Mouse (Mus musculus) G1E (cell line): ENCODE data around the gene Rab37. TPM values are rescaled to one million over a fixed set of nuclear protein-coding genes. Genes with fewer than 3 reads are reported as not detected.

Experiments
- ATAC-seq: 2 replicates; pipeline ENCODE4 v1.8.0; 2016; ENCODE audit warnings: mild to moderate bottlenecking; ENCODE audit not compliant: insufficient number of reproducible peaks, poor library complexity, low FRiP score, severe bottlenecking; ENCODE audit errors: extremely low read depth
- DNase-seq: peaks from one replicate; pipeline ENCODE4 v3.0.0; 2012; ENCODE audit warnings: low spot score
- H3K27me3 ChIP-seq: 2 replicates; pipeline ENCODE4 v1.6.1; 2012; ENCODE audit warnings: mild to moderate bottlenecking, low read length, inconsistent platforms; ENCODE audit not compliant: insufficient read depth
- H3K36me3 ChIP-seq: replicated peaks from 2 replicates; pipeline ENCODE3; 2012; ENCODE audit warnings: mild to moderate bottlenecking, inconsistent platforms
- H3K4me1 ChIP-seq: 2 replicates; pipeline ENCODE4 v1.6.1; 2012; ENCODE audit warnings: low read depth, low read length, inconsistent platforms, mixed read lengths; ENCODE audit not compliant: insufficient read depth
- H3K4me3 ChIP-seq: 2 replicates; pipeline ENCODE4 v1.5.1; 2012; ENCODE audit warnings: low read depth, mild to moderate bottlenecking, inconsistent platforms, low read length, moderate library complexity, mixed read lengths
- H3K9me3 ChIP-seq: replicated peaks from 2 replicates; pipeline ENCODE4 v1.6.1; 2012; ENCODE audit warnings: inconsistent platforms
- CTCF ChIP-seq: IDR thresholded peaks from 2 replicates; pipeline ENCODE4 v1.5.1; 2012; ENCODE audit warnings: low read depth, low read length, inconsistent platforms, mixed read lengths
- GATA1 ChIP-seq: IDR thresholded peaks from 2 replicates; pipeline ENCODE4 v1.6.1; 2012; ENCODE audit warnings: borderline replicate concordance, low read length, inconsistent platforms, mixed read lengths
- GATA2 ChIP-seq: IDR thresholded peaks from 2 replicates; pipeline ENCODE4 v1.6.1; 2012; ENCODE audit warnings: low read depth, low read length, inconsistent platforms, borderline replicate concordance
- POLR2AphosphoS5 ChIP-seq: IDR thresholded peaks from 2 replicates; pipeline ENCODE4 v1.6.1; 2012; ENCODE audit warnings: low read depth, low read length, inconsistent platforms; ENCODE audit not compliant: insufficient replicate concordance
- TAL1 ChIP-seq: conservative IDR thresholded peaks from 2 replicates; pipeline ENCODE4 v1.6.1; 2012; ENCODE audit warnings: low read depth, low read length, inconsistent platforms, mixed read lengths
- polyA plus RNA-seq: library from polyadenylated mRNA; stranded (reverse); fragments of >175 nt; gene quantifications from 2 replicates; pipeline ENCODE4 v1.2.3, GENCODE M21; 2012
- total RNA-seq, 2 experiments: library from RNA; stranded (forward) in 1 of 2; stranded (reverse) in 1 of 2; fragments of 200-1000 nt in 1 of 2; fragments of >200 nt in 1 of 2; fragmentation: Nextera tagmentation in 1 of 2; gene quantifications; 2 replicates each; pipeline ENCODE4 v1.2.3; 2014 to 2017

Rab37 gene
- total and polyA plus RNA-seq, 3 experiments = 0.15 to 2.7 TPM; not detected in 1

DNA sequence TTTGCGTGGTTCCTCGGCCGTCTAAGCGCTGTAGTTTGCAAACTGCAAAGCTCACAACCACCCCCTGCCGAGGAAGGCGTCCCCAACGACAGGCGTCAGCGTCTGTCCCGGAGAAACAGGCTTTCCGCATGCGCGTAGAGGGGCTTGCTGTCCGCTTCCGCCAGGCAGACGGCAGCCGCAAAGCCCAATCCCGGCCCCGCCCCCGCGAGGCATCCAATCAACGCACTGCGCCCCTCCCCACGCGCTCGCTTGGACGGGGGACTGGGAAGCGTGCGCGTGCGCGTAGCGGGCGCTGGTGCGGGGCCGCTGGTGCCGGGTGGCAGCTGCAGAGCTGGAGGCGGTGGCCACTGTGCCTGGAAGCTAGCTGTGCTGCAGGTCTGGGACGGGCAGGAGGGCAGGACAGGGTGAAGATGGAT, 96.0 kb downstream of the Rab37 start, which contains the start of gene Tmem104:
Gene Tmem104 (plus strand): TSS at position 264 of the 416 bp plus-strand sequence.
- H3K36me3 ChIP-seq = peaks cover 65% of the 10 kb centered on the region
- DNase-seq = peak; percentile 95

DNA sequence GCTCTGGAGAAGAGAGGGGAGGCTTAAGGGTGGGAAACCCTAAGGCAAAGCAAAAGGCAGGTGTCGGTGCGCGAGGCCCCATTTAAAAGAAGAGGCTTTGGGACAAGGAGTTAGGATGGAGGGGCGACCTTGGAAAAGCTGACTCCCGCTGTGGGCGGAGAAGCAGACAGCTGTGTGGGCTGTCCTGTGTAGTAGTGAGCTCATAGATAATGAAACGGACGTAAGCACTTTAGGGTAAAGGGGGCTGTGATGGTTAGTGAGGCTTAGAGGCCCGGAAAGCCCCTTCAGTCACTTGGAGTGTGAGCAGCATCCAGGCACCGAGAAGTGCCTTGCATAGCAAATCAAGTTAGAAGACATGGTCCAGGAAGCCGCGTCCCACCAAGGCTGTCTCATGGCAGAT, 96.5 kb downstream of the Rab37 start, which contains the start of gene Nat9:
Gene Nat9 (minus strand): TSS at position 167 of the 400 bp plus-strand sequence.
- peaks cover 62% of the 10 kb centered on the region for H3K36me3 ChIP-seq
- TF ChIP-seq POLR2AphosphoS5 = no peak
- no peak for TF ChIP-seq GATA2
- TF ChIP-seq GATA1 = no peak
- TF ChIP-seq TAL1 = no peak
- TF ChIP-seq CTCF = no peak
- H3K27me3 ChIP-seq = no peaks in the 10 kb centered on the region
- peaks cover 6% of the 10 kb centered on the region for H3K9me3 ChIP-seq
- H3K4me3 ChIP-seq = peak within 1 kb of the TSS; percentile 81
- DNase-seq = no peak
- peaks cover 80% of the 10 kb centered on the region for H3K4me1 ChIP-seq
- no peak for ATAC-seq

More for the DNA sequence above, 96.0 kb downstream of the Rab37 start, which contains the start of gene Tmem104:
- Histone ChIP-seq H3K4me1 (peaks cover 80% of the 10 kb centered on the region), H3K27me3 (no peaks in the 10 kb centered on the region), H3K9me3 (peaks cover 6% of the 10 kb centered on the region), H3K4me3 (peak within 1 kb of the TSS; percentile 81)
- peak; percentile 77 for ATAC-seq
- TF ChIP-seq CTCF (no peak), TAL1 (no peak), GATA1 (no peak), GATA2 (no peak), POLR2AphosphoS5 (no peak)

DNA sequence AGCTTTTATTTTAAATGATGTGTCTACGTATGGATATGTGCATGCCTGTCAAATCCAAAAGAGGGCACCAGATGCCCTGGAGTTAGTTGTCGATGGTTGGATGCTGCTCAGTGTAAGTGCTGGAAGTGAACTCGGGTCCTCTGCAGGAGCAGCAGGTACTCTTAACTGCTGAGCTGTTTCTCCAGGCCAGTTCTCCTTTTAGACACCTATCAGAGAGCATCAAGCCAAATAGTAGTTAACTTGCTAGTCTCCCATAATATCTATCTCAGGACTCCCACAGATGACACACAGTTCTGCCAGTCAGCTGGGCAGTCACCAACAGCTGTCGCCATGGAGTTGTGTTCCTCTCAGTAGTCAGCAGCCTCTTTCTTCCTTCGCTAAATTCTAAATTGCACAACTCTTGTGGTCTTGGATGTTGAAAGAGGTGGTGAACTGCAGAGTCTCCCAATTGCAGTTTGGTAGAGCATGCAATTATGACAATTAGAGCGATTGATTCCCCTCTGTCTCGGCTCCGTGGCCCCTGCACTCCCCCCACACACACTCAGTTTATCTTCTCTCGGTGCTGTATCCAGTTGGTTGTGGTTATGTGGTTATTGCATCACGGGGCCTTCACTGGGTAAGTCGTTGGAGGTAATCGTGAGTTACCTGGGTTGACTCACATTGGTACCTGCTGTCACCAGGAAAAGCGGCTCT, 97.5 kb downstream of the Rab37 start:
- ATAC-seq = no peak
- TF ChIP-seq GATA1 (no peak), POLR2AphosphoS5 (no peak), TAL1 (no peak), CTCF (no peak), GATA2 (no peak)

DNA sequence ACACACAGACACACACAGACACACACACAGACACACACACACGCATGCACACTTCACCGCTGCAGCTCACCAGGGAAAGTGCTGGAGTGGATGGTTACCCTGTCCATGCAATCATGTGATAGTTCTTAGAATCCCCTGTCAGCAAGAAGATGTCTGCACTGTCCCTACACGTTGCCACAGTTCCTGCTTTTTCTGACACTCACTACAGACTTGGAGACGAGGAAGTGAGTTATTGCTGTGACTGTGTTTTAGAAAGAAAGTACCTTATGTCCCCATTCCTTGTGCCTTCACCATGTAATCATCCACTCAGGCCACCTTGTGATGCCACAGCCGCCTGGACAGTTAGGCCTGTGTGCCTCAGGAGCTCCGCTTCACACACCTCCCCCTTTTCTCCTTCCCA, 98.1 kb downstream of the Rab37 start:
- peaks cover 46% of the 10 kb centered on the region for H3K36me3 ChIP-seq

More for the DNA sequence above, 97.5 kb downstream of the Rab37 start:
- Histone ChIP-seq H3K4me3 (peak overlapping the region; percentile 81; the same call in 1 of the 2 replicates), H3K4me1 (peaks cover 72% of the 10 kb centered on the region), H3K27me3 (no peaks in the 10 kb centered on the region), H3K36me3 (peaks cover 52% of the 10 kb centered on the region), H3K9me3 (peaks cover 6% of the 10 kb centered on the region)
- no peak for DNase-seq

DNA sequence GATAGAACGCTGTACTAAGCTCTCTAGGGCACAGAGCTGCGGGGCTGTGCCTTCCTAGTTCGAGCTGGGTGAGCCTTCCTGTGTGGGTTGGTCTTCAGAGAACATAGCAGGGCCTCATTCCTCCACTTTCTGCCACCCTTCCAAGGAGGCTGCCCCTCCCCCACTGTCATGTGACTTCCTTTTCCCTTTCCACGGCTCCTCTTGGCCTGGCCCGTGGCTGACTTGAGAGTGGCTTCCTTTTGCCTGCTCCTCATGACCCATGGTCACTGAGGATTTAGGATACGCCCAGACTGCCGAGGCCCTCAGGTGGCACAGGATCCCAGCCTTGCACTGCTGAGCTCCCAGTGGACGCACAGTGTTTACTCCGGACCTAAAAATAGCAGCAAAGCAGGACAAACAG, 100.9 kb downstream of the Rab37 start:
- DNase-seq (no peak), ATAC-seq (peak; percentile 5; the same call in 1 of the 2 replicates)
- no peak for TF ChIP-seq CTCF
- TF ChIP-seq TAL1 = no peak
- TF ChIP-seq GATA2 = no peak
- no peak for TF ChIP-seq POLR2AphosphoS5
- no peak for TF ChIP-seq GATA1
- H3K4me3 ChIP-seq = peak overlapping the region; percentile 61; the same call in 1 of the 2 replicates
- peaks cover 6% of the 10 kb centered on the region for H3K9me3 ChIP-seq
- H3K4me1 ChIP-seq = peaks cover 73% of the 10 kb centered on the region
- peaks cover 58% of the 10 kb centered on the region for H3K36me3 ChIP-seq
- no peaks in the 10 kb centered on the region for H3K27me3 ChIP-seq

More for the DNA sequence above, 98.1 kb downstream of the Rab37 start:
- TF ChIP-seq POLR2AphosphoS5 = no peak
- TF ChIP-seq TAL1 = no peak
- no peak for TF ChIP-seq GATA2
- TF ChIP-seq CTCF = no peak
- TF ChIP-seq GATA1 = no peak
- Histone ChIP-seq H3K4me3 (peak overlapping the region; percentile 81; the same call in 1 of the 2 replicates), H3K27me3 (no peaks in the 10 kb centered on the region), H3K9me3 (peaks cover 6% of the 10 kb centered on the region), H3K4me1 (peaks cover 68% of the 10 kb centered on the region)
- no peak for ATAC-seq
- DNase-seq = no peak

DNA sequence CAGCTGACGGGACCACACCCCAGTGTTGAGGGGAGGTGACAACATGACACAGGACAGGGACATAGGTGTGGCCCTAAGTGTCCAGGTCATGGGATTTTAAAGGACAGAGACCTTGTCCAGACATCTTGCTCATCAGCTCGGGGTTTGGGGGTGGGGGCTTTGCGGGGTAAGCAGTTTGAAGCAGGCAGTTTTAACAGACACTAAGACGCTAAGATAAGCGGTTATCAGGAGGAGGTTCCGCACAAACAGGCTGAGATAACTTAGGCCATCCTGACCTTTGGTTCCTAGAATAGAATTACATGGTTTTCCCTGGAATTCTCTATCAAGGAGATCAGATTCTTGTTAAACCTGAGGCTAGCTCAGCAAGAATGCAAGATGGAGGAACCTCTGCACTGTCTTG, 103.5 kb downstream of the Rab37 start:
- TF ChIP-seq CTCF (no peak), POLR2AphosphoS5 (no peak), TAL1 (peak; percentile 63)
- H3K36me3 ChIP-seq = peaks cover 70% of the 10 kb centered on the region
- no peaks in the 10 kb centered on the region for H3K27me3 ChIP-seq
- peak; percentile 50 for ATAC-seq
- H3K4me1 ChIP-seq = peaks cover 78% of the 10 kb centered on the region
- H3K9me3 ChIP-seq = peaks cover 6% of the 10 kb centered on the region
- DNase-seq = no peak
- H3K4me3 ChIP-seq = peak overlapping the region; percentile 55; the same call in 1 of the 2 replicates
